Mouse (Mus musculus) monocyte, adult 2 months (primary cell): ENCODE data around the gene Hlcs.
A peak's percentile ranks its signal among the peaks of the same experiment; 100 is the strongest.

ENCODE experiments used
- DNase-seq, 2 experiments: peaks; one replicate each; pipeline ENCODE4 v3.0.0; 2022; ENCODE audit warnings: low spot score in 2 of 2, low read depth in 1 of 2

Hlcs gene

GRCm38 (mm10) chr16:94291141-94291540, 22.2 kb downstream of the Hlcs start:
- no peak for DNase-seq

DNA sequence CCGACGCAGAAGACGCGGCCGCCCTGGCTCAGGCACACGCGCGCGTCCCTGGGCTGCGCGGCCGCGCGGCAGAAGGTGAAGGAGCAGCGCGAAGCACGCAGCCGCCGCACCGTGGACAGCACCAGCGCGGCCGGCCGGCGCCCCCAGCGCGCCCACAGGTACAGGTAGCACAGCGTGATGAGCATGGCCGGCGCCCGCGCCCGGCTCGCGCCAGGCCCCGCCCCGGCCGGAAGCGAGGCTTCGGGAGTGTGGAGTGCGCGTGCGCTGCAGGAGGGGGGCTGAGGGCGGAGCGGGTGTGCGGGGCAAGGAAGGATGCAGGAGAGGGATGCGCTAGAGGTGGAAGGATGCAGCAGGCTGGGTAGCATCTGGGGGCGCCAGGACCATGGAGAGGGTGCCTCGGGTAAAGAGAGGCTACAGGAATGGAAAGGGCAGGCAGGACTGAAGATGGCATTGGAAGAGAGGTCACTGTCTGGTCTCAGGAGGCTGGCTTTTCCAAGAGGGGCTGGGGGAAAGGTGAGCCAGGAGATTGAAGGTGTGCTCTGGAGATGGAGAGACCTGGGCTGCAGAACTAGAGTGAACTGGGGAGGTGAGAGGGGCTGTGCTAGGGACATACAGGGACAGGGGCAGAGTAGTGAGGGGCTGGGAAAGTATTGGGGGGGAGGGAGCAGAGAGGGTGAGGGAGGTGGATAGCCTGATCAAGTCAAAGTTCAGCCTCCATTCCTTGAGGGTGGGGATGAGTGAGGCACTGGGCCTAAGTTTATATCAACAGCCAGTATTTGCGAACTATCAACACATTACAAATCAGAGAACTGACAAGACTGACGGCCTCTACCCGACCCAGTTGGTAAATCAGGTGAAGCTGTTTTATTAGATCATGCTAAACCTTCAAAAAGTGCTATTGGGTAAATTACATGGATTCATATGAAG, 23.0 kb downstream of the Hlcs start:
- peak in 1 of 2 experiments; percentile 13 for DNase-seq

GRCm38 (mm10) chr16:94289138-94290072, 24.0 kb downstream of the Hlcs start:
- DNase-seq, result no peak

DNA sequence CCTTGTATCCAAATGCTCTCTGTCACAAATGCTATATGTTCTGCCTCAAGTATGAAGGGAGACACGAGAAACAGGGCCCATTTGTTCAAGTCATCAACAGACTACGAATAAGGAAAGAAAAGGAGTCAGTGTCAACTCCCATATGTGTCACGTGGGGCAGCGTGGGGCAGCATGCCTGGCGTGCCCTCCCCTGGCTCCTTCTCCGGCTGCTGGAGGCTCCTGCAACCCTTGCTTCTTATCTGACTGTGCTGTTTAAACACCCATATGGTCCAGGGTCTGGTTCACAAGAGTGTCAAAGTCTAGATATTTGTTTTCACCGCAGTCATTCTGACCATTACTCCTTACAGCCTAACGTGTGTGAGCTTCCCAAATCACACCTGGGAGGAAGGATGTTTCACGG, 25.5 kb downstream of the Hlcs start:
- DNase-seq, result no peak

GRCm38 (mm10) chr16:94283972-94284371, 29.4 kb downstream of the Hlcs start:
- DNase-seq, result no peak

GRCm38 (mm10) chr16:94270826-94271225, 42.5 kb downstream of the Hlcs start:
- DNase-seq, result no peak

GRCm38 (mm10) chr16:94269635-94270034, 43.7 kb downstream of the Hlcs start:
- DNase-seq, result peak in 1 of 2 experiments; percentile 57

DNA sequence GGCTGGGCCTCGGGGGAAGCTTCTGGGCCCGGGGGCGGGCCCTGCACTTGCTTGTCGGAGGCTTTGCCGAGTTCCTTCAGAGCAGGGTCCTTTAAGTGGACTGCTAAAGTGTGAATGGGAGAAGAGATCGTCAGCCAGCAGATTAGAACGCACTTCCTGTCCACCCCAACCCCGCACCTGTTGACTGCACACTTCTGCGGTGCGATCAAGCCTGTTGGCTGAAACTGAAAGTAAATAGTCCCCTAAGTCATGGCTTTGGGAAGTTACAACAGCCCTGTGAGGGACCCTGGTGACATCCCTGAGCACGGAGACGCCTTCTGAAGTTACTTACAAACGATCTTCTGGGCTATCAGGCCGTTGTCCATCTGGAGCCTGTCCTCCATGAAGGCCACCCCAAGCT, 45.2 kb downstream of the Hlcs start:
- no peak for DNase-seq

DNA sequence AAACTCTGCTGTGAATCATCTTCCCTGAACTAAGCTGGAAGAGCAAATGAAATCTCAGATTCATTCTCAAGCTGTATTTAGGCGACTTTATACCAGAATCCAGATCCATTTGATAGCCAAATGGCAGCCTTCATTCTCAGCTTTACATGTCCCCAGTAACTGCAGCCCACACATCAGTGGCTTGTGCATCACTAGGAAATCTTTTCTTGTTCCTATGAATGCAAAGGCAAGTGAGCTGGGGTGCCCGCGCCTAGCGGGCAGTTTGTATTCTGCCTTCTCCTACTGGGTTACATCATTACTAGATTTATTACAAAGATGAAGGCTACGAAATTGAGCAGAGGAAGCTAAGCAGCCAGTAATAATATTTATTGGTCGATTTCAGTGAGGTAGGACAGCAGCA, 48.8 kb downstream of the Hlcs start:
- no peak for DNase-seq

- DNase-seq, result no peak
Measured at GRCm38 (mm10) chr16:94262501-94262900, 50.9 kb downstream of the Hlcs start.

DNA sequence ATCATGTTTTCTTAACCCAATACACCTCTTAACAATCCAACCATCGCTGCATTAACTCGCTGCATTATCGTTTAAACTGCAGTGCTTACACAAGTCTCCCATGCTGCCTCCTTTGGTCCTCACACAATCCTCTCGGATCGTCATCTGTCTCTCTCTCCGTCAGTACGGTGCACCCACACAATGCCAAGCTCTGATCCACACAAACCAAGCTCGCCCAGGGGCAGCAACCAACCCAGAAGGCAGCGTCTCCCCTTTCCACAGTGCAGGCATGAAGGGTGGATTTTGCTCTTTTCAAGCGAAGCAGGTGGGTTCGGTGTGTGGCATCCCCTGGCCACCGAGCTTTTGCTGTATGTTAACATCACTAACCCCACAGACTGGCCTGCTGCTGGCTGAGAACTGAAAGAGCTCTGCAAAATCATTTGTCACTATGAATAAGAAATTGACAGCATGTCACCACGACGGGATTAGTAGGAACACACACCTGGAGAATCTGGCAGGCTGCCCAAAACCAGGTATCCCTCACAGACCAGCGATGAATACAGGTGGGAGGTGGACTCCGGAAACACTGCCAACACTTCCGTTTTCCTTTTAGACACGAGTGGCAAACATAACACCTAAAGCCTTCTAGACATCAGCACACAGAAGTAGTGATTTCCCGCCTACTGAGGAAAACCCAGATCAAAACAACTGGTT, 52.3 kb downstream of the Hlcs start:
- no peak for DNase-seq

DNA sequence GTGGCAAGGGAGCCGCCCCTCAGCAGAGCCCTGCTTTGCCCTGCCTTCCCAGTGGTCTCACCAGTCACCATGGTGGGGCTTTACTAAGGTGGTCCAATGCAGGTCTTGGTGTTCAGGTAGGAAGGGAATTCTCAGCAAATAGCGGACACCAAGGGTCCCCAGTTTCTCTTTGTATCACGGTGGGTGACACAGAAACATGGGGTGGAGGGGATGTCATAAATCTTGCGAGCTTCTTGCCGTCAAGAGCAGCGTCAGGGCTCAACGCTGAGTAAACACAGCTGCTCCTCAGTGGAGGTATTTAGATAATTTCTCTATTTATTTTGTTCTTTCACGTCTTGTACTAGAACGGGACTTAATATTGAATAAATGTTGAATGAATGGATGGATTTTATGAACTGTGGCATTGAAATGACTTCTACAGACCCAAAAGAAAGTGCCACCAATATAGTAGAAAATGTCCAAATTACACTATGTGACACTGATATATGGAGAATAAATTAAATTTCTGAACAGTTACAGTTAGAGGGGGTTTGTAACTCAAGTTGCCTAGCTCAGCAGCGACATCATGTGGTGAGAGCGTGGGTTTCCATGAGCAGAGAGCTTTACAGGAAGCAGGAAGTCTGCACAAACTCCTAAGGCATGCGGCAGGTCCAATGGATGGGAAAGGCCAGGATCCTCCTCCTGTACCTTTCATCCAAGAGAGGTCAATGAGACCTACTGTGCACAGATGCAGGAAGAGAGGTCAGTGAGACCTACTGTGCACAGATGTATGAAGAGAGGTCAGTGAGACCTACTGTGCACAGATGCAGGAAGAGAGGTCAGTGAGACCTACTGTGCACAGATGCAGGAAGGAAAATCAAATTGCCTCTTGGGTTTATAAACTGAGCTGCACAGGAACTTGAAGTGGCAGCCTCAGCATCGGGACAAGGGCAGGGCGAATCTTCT, 54.7 kb downstream of the Hlcs start:
- peak in 1 of 2 experiments; percentile 58 for DNase-seq

DNA sequence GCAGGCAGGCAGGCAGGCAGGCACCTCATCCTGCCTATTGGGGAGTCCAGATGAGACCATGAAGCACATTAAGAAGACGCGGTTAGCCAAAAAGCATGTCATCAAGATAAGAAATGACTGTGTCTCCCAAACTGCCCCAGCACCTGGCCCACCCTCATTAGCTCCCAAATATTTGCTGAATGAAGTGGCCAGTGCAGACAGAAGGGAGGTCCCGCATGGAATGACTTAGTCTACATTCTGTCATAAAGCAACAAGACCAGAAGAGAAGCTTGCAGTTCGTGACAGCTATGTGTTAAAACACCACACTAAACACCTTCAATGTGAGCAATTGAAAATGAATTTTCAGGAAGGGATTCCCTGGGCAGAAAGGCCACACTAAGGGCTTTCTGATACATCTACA, 57.8 kb downstream of the Hlcs start:
- DNase-seq, result no peak

GRCm38 (mm10) chr16:94255035-94255434, 58.3 kb downstream of the Hlcs start:
- no peak for DNase-seq

DNA sequence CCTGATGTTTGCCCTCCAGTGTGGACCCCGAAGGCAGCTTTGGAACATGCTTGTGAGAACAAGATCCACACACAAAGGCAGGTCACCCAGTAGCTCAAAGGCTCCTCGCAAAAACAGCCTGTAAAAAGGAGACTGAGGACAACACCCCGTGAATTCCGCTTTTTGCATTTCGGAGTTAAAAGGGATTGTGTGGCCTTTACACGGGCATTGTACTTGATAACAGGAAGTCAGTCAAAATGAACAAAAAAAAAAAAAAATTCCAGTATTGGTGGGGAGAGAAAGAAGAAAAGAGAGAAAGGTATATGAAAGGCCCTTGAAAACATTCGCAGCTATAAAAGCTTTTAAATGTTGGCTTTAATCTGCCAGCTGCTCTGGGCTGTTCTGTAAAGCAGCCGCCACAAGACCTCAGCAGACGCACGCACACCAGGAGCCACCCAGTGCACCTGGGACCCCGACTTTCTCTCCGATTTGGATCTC, 58.9 kb downstream of the Hlcs start:
- no peak for DNase-seq

GRCm38 (mm10) chr16:94253671-94254414, 59.5 kb downstream of the Hlcs start:
- no peak for DNase-seq

- DNase-seq, result no peak
Measured at GRCm38 (mm10) chr16:94251756-94252155, 61.6 kb downstream of the Hlcs start.

- DNase-seq, result no peak
Measured at GRCm38 (mm10) chr16:94250640-94251349, 62.6 kb downstream of the Hlcs start.

DNA sequence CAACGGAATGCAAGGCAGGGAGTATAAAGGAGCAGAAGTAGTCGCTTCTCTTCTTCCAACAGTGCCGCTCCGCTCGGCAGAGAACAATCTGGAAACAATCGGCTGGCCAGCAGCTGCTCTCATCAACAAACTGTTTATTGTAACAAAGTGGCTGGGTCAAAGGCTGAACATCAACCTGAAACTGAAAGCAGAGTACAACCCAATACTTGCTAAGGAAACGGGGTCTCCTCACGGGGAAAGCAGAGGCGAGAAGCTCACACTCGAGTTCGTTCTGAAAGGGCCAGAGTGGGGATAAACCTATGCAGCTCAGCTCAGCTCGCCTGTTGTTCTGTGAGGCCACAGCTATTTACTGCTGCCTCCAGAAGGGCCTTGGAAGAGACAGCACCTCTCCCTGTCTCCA, 63.2 kb downstream of the Hlcs start:
- DNase-seq, result no peak
